In the genomic region with DNA sequence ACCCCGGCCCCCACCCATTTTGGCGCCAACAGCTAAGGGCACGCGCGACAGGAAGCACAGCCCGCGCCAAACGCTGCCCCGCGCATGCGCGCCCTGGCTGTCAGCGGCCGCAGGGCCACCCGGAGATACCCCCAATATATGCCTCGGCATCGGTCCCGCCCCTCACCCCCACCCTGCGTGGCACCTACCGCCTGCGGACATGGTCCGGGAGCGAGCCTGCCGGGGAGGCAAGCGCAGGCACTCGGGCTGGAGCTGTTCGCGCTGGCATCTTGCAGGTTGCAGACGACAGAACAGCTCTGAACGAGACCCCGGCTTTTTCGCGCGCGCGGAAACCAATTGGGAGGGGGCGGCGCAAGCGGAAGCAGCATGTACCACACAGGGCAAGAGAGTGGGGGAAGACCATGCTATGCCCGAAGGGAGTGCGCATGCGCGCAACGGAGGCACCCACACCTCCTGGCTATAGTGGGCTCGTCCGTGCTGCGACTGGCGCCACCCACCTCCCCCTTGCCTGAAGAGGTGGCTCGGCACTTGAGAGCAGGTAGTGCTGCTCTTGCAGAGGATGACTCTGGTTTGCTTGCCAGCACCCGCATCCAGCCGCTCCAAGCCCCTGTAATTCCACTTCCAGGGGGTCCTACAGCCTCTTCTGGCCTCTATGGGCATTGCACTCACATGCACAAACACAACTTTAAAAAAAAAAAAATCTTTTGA, we compare ENCODE assay signal across 8 mouse cellular contexts. TPM values are rescaled to one million over a fixed set of nuclear protein-coding genes. Genes with fewer than 3 reads are reported as not detected.
DNase-seq lines count a peak whose midpoint lies in the region; ATAC-seq lines count a peak whose summit lies in the region.

No protein-coding gene starts in this region.

- peak; percentile 93 for ATAC-seq in inflammation-experienced regulatory T-cells, adult 6 months
- peak; percentile 94 for ATAC-seq in megakaryocyte-erythroid progenitor cell, adult 5-6 weeks (replicated peaks; ENCODE audit: low FRiP score, low TSS enrichment, poor library complexity, severe bottlenecking)

- peak; percentile 93 for DNase-seq in adipocyte (ENCODE audit: low spot score)
- DNase-seq in embryo, embryonic 10 days (ENCODE audit: low spot score) = peak; percentile 98
- peak; percentile 94 for DNase-seq in gastrocnemius, postnatal 10 days
- DNase-seq in left cerebral cortex, postnatal 10 days (ENCODE audit: extremely low spot score in 1 of 2, low spot score in 2 of 2) = peak; percentile 97 to 98
- DNase-seq in right cerebral cortex, postnatal 25 days = peak; percentile 96
- peak; percentile 94 to 95 for DNase-seq in urinary bladder, postnatal 4 days (ENCODE audit: low spot score in 2 of 2)

- intact Hi-C loops in left cerebral cortex, postnatal 10 days (cut with DNase I) = loop anchor here (5.0 kb wide), 1 partner anchor 50 kb away; a partner anchor contains a TSS

RNA-seq across cellular contexts. Expression of a gene that starts 7.0 kb away (rescaled TPM):
- 10 to 100 TPM; 18.4 to 25.7 TPM for total RNA-seq in gastrocnemius, postnatal 10 days (2021)
- polyA plus RNA-seq in inflammation-experienced regulatory T-cells, adult 6 months (2017; shearing (Covaris generic)) = 10 to 100 TPM; 41.0 to 78.9 (median 43.9) TPM
- 10 to 100 TPM; 51.1 to 54.7 TPM for total RNA-seq in left cerebral cortex, postnatal 10 days (2021)
- total RNA-seq in megakaryocyte-erythroid progenitor cell, adult 5-6 weeks (2014; fragmentation: Nextera tagmentation) = 163 and 192 TPM in 2 replicates
- 190 and 210 TPM in 2 replicates for total RNA-seq in megakaryocyte-erythroid progenitor cell, adult 5-6 weeks (2017)

RNA-seq across cellular contexts. Expression of a gene that starts 23.9 kb away (rescaled TPM):
- 10 to 100 TPM in 1 of 2 experiments, 1 to 10 TPM in 1; 8.9 to 11.1 TPM for total RNA-seq in gastrocnemius, postnatal 10 days (2021)
- 1 to 10 TPM; 5.1 to 6.4 (median 5.9) TPM for polyA plus RNA-seq in inflammation-experienced regulatory T-cells, adult 6 months (2017; shearing (Covaris generic))
- 1 to 10 TPM; 1.5 to 1.6 TPM for total RNA-seq in left cerebral cortex, postnatal 10 days (2021)
- 1.7 and 3.4 TPM in 2 replicates for total RNA-seq in megakaryocyte-erythroid progenitor cell, adult 5-6 weeks (2014; fragmentation: Nextera tagmentation)
- total RNA-seq in megakaryocyte-erythroid progenitor cell, adult 5-6 weeks (2017) = 0.46 TPM in 1 of 2 replicates, not detected in the other

RNA-seq across cellular contexts. Expression of a gene that starts 49.9 kb away (rescaled TPM):
- 10 to 100 TPM; 48.4 to 49.1 TPM for total RNA-seq in gastrocnemius, postnatal 10 days (2021)
- 100 to 1,000 TPM in 2 of 3 experiments, 10 to 100 TPM in 1; 95.6 to 122 (median 112) TPM for polyA plus RNA-seq in inflammation-experienced regulatory T-cells, adult 6 months (2017; shearing (Covaris generic))
- 10 to 100 TPM; 53.3 to 56.0 TPM for total RNA-seq in left cerebral cortex, postnatal 10 days (2021)
- 66.2 and 78.8 TPM in 2 replicates for total RNA-seq in megakaryocyte-erythroid progenitor cell, adult 5-6 weeks (2014; fragmentation: Nextera tagmentation)
- 23.7 and 43.3 TPM in 2 replicates for total RNA-seq in megakaryocyte-erythroid progenitor cell, adult 5-6 weeks (2017)

RNA-seq across cellular contexts. Expression of a gene that starts 54.3 kb away (rescaled TPM):
- 100 to 1,000 TPM; 131 to 133 TPM for total RNA-seq in gastrocnemius, postnatal 10 days (2021)
- polyA plus RNA-seq in inflammation-experienced regulatory T-cells, adult 6 months (2017; shearing (Covaris generic)) = 100 to 1,000 TPM; 159 to 219 (median 191) TPM
- 100 to 1,000 TPM; 120 to 127 TPM for total RNA-seq in left cerebral cortex, postnatal 10 days (2021)
- total RNA-seq in megakaryocyte-erythroid progenitor cell, adult 5-6 weeks (2014; fragmentation: Nextera tagmentation) = 308 and 325 TPM in 2 replicates
- 259 and 301 TPM in 2 replicates for total RNA-seq in megakaryocyte-erythroid progenitor cell, adult 5-6 weeks (2017)

Comparison
In these comparisons a context has a peak if more than half of its experiments do, and no peak if none do; other contexts are left out.
1. Peak in every context shown above with its lines: DNase-seq and ATAC-seq.